Mouse (Mus musculus) erythroblast, embryonic 14.5 days (primary cell): ENCODE measurements at regions not wholly inside any gene's neighbourhood (a gene's known extent, or its start where the extent isn't known, plus 50 kb on each side); places are given as distances from the start of the nearest gene placed in this dataset.
"Not testable (repeated sequence)": the region's sequence is repeated elsewhere in the genome, so short reads cannot be mapped to it uniquely, and the experiment has no call there.

Experiments
- H3K27me3 ChIP-seq: 2 replicates; pipeline ENCODE4 v1.6.1; 2012; ENCODE audit warnings: inconsistent platforms; ENCODE audit not compliant: control insufficient read depth
- H3K36me3 ChIP-seq: 2 replicates; pipeline ENCODE4 v1.6.1; 2012; ENCODE audit warnings: mild to moderate bottlenecking, inconsistent platforms; ENCODE audit not compliant: control insufficient read depth
- H3K4me1 ChIP-seq: 2 replicates; pipeline ENCODE4 v1.6.1; 2012; ENCODE audit warnings: inconsistent platforms; ENCODE audit not compliant: control insufficient read depth
- H3K4me3 ChIP-seq: replicated peaks from 2 replicates; pipeline ENCODE3; 2012; ENCODE audit warnings: moderate library complexity, mild to moderate bottlenecking, inconsistent platforms
- H3K9me3 ChIP-seq: 2 replicates; pipeline ENCODE4 v1.6.1; 2012; ENCODE audit warnings: low read length, inconsistent platforms, mixed read lengths; ENCODE audit not compliant: control insufficient read depth
- GATA1 ChIP-seq: IDR thresholded peaks from 2 replicates; pipeline ENCODE4 v1.6.1; 2012; ENCODE audit warnings: low read length, inconsistent platforms, mixed read lengths
- TAL1 ChIP-seq: IDR thresholded peaks from 3 replicates; pipeline ENCODE4 v1.6.1; 2012; ENCODE audit warnings: low read length, inconsistent platforms, mixed read lengths

GRCm38 (mm10) chr9:88262461-88262860 is 64.5 kb upstream of the Nt5e start:
- H3K27me3 ChIP-seq, result no peaks in the 10 kb centered on the region
- H3K36me3 ChIP-seq, result no peaks in the 10 kb centered on the region
- no peaks in the 10 kb centered on the region for H3K4me1 ChIP-seq
- H3K4me3 ChIP-seq, result no peak overlapping the region
- H3K9me3 ChIP-seq, result no peaks in the 10 kb centered on the region
- TF ChIP-seq TAL1, result no peak
- no peak for TF ChIP-seq GATA1

GRCm38 (mm10) chr9:88266346-88266745 is 60.7 kb upstream of the Nt5e start:
- not testable (repeated sequence) for H3K4me3 ChIP-seq, H3K9me3 ChIP-seq, H3K36me3 ChIP-seq, H3K4me1 ChIP-seq, H3K27me3 ChIP-seq

GRCm38 (mm10) chr9:88268811-88269210 is 58.2 kb upstream of the Nt5e start:
- H3K9me3 ChIP-seq, result no peaks in the 10 kb centered on the region
- H3K27me3 ChIP-seq, result no peaks in the 10 kb centered on the region
- no peak for TF ChIP-seq GATA1
- no peak for TF ChIP-seq TAL1
- no peaks in the 10 kb centered on the region for H3K36me3 ChIP-seq
- H3K4me3 ChIP-seq, result no peak overlapping the region
- H3K4me1 ChIP-seq, result no peaks in the 10 kb centered on the region

DNA sequence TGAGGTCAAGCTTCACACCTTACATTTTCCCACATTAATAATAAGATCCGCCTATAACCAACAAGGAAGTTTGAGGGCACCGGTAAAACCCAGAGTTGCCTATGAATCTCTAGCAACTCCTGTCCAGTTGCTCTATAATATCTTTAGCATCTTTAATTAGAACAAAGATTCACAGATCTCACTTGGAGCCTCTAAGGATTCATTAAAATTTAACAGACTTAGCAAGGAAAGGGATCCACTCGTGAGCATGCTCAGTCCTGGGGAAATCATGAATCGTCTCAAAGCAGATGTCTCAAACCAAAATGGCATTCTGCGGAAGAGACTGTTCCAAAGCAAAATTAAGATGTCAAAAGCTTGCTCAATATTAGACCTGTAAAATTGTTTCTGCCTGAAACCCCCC is 57.8 kb upstream of the Nt5e start:
- TF ChIP-seq TAL1, result no peak
- no peak for TF ChIP-seq GATA1

DNA sequence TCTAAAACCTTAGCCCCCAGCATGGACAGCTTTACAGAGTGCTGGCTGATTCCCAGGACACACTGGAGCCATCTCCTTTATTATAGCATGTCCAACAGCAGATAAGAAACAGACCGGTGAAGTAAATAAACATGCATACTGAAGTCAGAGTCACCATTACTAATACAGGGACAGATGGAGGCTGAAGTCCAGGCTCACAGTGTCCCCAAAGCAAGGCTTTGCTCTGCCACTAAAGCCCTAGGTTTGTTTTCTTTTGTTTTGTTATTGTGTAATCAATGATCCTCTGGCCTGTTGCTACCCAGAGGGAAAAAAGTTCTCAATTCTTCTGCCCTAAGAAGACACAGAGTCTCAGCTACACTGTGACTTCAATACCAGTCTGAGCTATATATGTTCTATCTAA is 56.2 kb upstream of the Nt5e start:
- Histone ChIP-seq H3K27me3 (no peaks in the 10 kb centered on the region), H3K4me3 (no peak overlapping the region), H3K4me1 (no peaks in the 10 kb centered on the region), H3K36me3 (no peaks in the 10 kb centered on the region), H3K9me3 (no peaks in the 10 kb centered on the region)
- TF ChIP-seq GATA1 (no peak), TAL1 (no peak)

More for the DNA sequence above, 57.8 kb upstream of the Nt5e start:
- Histone ChIP-seq H3K9me3 (no peaks in the 10 kb centered on the region), H3K4me1 (no peaks in the 10 kb centered on the region), H3K36me3 (no peaks in the 10 kb centered on the region), H3K27me3 (no peaks in the 10 kb centered on the region), H3K4me3 (no peak overlapping the region)

GRCm38 (mm10) chr9:88273304-88273703 is 53.7 kb upstream of the Nt5e start:
- H3K4me1 ChIP-seq, result no peaks in the 10 kb centered on the region
- no peaks in the 10 kb centered on the region for H3K27me3 ChIP-seq
- TF ChIP-seq TAL1 (no peak), GATA1 (no peak)
- H3K4me3 ChIP-seq, result no peak overlapping the region
- no peaks in the 10 kb centered on the region for H3K36me3 ChIP-seq
- H3K9me3 ChIP-seq, result no peaks in the 10 kb centered on the region

DNA sequence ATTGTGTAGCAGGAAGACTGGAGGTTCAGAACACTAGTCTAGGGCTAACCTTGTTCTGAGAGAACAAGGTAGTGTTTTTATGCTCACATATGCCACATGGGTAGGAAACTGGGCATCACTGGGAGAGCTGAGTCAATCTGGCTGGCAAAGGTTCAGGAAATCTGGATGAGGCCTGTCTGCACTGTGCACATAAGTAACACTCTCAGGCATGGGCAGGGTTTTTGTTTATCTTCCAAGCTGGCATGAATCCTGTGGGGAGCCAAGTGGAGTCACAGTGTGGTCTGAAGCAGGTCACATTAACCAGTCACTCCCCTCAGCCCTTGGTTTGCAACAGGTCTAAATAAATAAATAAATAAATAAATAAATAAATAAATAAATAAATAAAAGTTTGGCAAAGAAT is 53.0 kb upstream of the Nt5e start:
- H3K36me3 ChIP-seq, result no peaks in the 10 kb centered on the region
- H3K4me3 ChIP-seq, result no peak overlapping the region
- no peak for TF ChIP-seq TAL1
- no peak for TF ChIP-seq GATA1
- no peaks in the 10 kb centered on the region for H3K9me3 ChIP-seq
- no peaks in the 10 kb centered on the region for H3K27me3 ChIP-seq
- H3K4me1 ChIP-seq, result no peaks in the 10 kb centered on the region

- no peak for TF ChIP-seq TAL1
- TF ChIP-seq GATA1, result no peak
- H3K36me3 ChIP-seq, result no peaks in the 10 kb centered on the region
- no peaks in the 10 kb centered on the region for H3K4me1 ChIP-seq
- no peak overlapping the region for H3K4me3 ChIP-seq
- H3K9me3 ChIP-seq, result no peaks in the 10 kb centered on the region
- no peaks in the 10 kb centered on the region for H3K27me3 ChIP-seq
Observed at GRCm38 (mm10) chr9:88274681-88275336, 52.2 kb upstream of the Nt5e start.

- Histone ChIP-seq H3K4me3 (no peak overlapping the region), H3K36me3 (no peaks in the 10 kb centered on the region), H3K4me1 (no peaks in the 10 kb centered on the region), H3K27me3 (no peaks in the 10 kb centered on the region), H3K9me3 (no peaks in the 10 kb centered on the region)
- TF ChIP-seq TAL1 (no peak), GATA1 (no peak)
Observed at GRCm38 (mm10) chr9:88276023-88276568, 50.9 kb upstream of the Nt5e start.

DNA sequence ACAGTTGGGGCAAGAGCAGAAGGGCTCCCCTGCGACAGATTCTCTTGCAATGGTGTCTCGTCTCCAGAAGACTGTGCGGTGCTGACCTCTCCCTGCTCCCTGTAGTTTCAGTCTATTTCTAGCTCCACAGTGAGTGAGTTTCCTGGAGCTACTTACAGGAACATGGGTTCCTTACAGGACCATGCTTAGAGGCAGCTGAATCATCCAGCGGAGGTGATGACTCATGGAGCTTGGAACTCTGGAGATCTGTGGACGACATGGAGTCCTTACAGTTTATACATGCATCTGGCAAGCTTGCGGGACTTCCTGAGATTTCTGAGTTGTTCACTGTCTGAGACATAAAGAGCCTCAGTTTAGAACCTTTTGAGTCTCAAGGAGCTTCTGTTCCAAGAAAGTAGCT is 50.0 kb upstream of the Nt5e start:
- Histone ChIP-seq H3K36me3 (no peaks in the 10 kb centered on the region), H3K27me3 (no peaks in the 10 kb centered on the region), H3K4me1 (no peaks in the 10 kb centered on the region), H3K4me3 (no peak overlapping the region), H3K9me3 (no peaks in the 10 kb centered on the region)
- TF ChIP-seq GATA1 (no peak), TAL1 (no peak)
